Mouse (Mus musculus) adrenal gland, adult 2 months (tissue): ENCODE results near the gene Gm14137. TPM values are rescaled to one million over a fixed set of nuclear protein-coding genes. Genes with fewer than 3 reads are reported as not detected.

ENCODE experiments used
- DNase-seq: peaks from one replicate; pipeline ENCODE4 v3.0.0; 2021
- polyA plus RNA-seq: library from polyadenylated mRNA; depleted of rRNA; stranded (reverse); fragments of >200 nt; gene quantifications from 2 replicates; pipeline ENCODE4 v1.2.3, GENCODE M21; 2012
- total RNA-seq, 2 experiments: library from RNA; stranded (reverse); gene quantifications; 2 replicates each; pipeline ENCODE4 v1.2.3; 2021

Gm14137 gene
- total and polyA plus RNA-seq, 3 experiments: 0.09 to 0.28 (median 0.17) TPM

GRCm38 (mm10) chr2:119172862-119173576 lies 1.3 kb upstream of the Gm14137 start:
- peak; percentile 86 for DNase-seq

GRCm38 (mm10) chr2:119174866-119175265 lies 557 bp downstream of the Gm14137 start:
- DNase-seq: no peak

GRCm38 (mm10) chr2:119175614-119176013 lies 1.3 kb downstream of the Gm14137 start:
- no peak for DNase-seq

- no peak for DNase-seq
Observed at GRCm38 (mm10) chr2:119176761-119177160, 2.5 kb downstream of the Gm14137 start.

- DNase-seq: no peak
Observed at GRCm38 (mm10) chr2:119177384-119177939, 3.2 kb downstream of the Gm14137 start.

GRCm38 (mm10) chr2:119182914-119183313 lies 8.6 kb downstream of the Gm14137 start:
- no peak for DNase-seq

- DNase-seq: peak; percentile 87
Observed at GRCm38 (mm10) chr2:119189029-119189710, 14.9 kb downstream of the Gm14137 start.

- DNase-seq: no peak
Observed at GRCm38 (mm10) chr2:119190969-119191368, 16.7 kb downstream of the Gm14137 start.

GRCm38 (mm10) chr2:119194140-119194539 lies 19.8 kb downstream of the Gm14137 start:
- no peak for DNase-seq

GRCm38 (mm10) chr2:119196316-119197108 lies 22.2 kb downstream of the Gm14137 start:
- DNase-seq: peak; percentile 29

GRCm38 (mm10) chr2:119197493-119197892 lies 23.2 kb downstream of the Gm14137 start:
- DNase-seq: no peak

- DNase-seq: no peak
Observed at GRCm38 (mm10) chr2:119198049-119198448, 23.7 kb downstream of the Gm14137 start.

- no peak for DNase-seq
Observed at GRCm38 (mm10) chr2:119198934-119199333, 24.6 kb downstream of the Gm14137 start.

GRCm38 (mm10) chr2:119202914-119203453 lies 28.7 kb downstream of the Gm14137 start:
- no peak for DNase-seq

- peak; percentile 21 for DNase-seq
Observed at GRCm38 (mm10) chr2:119203871-119204460, 29.7 kb downstream of the Gm14137 start.

GRCm38 (mm10) chr2:119207961-119208343 lies 33.6 kb downstream of the Gm14137 start:
- DNase-seq: no peak

- peak; percentile 97 for DNase-seq
Observed at GRCm38 (mm10) chr2:119208344-119209175, 34.3 kb downstream of the Gm14137 start, which contains the start of the genes Zfyve19 and Dnajc17. Zfyve19 (plus strand) TSS chr2:119208617. Dnajc17 (minus strand) TSS chr2:119208795.

- no peak for DNase-seq
Observed at GRCm38 (mm10) chr2:119209176-119209507, 34.8 kb downstream of the Gm14137 start.
